Mouse (Mus musculus) 3T3-L1 (cell line): ENCODE measurements at regions not wholly inside any gene's neighbourhood (a gene's known extent, or its start where the extent isn't known, plus 50 kb on each side); places are given as distances from the start of the nearest gene placed in this dataset.

Experiments used
- DNase-seq: peaks from one replicate; pipeline ENCODE4 v3.0.0-alpha.2; 2015; ENCODE audit warnings: low read depth, low spot score

- no peak for DNase-seq
Measured at GRCm38 (mm10) chr9:24942943-24943342, 146.3 kb upstream of the Gm10181 start.

GRCm38 (mm10) chr9:24943830-24944229 lies 145.4 kb upstream of the Gm10181 start:
- DNase-seq: peak; percentile 92

GRCm38 (mm10) chr9:24952516-24952915 lies 136.7 kb upstream of the Gm10181 start:
- DNase-seq: no peak

GRCm38 (mm10) chr9:24955641-24956040 lies 133.6 kb upstream of the Gm10181 start:
- no peak for DNase-seq

- DNase-seq: no peak
Measured at GRCm38 (mm10) chr9:24956566-24956965, 132.7 kb upstream of the Gm10181 start.

GRCm38 (mm10) chr9:24963290-24963689 lies 125.9 kb upstream of the Gm10181 start:
- DNase-seq: no peak

GRCm38 (mm10) chr9:24967571-24967970 lies 121.7 kb upstream of the Gm10181 start:
- no peak for DNase-seq

- no peak for DNase-seq
Measured at GRCm38 (mm10) chr9:24974021-24974741, 115.0 kb upstream of the Gm10181 start.

- DNase-seq: peak; percentile 8
Measured at GRCm38 (mm10) chr9:24982796-24983195, 106.4 kb upstream of the Gm10181 start.

GRCm38 (mm10) chr9:24994491-24994890 lies 94.7 kb upstream of the Gm10181 start:
- no peak for DNase-seq

GRCm38 (mm10) chr9:25021095-25021691 lies 68.0 kb upstream of the Gm10181 start:
- DNase-seq: no peak

- DNase-seq: peak; percentile 33
Measured at GRCm38 (mm10) chr9:25022439-25022838, 66.8 kb upstream of the Gm10181 start.

- no peak for DNase-seq
Measured at GRCm38 (mm10) chr9:25024486-25024885, 64.7 kb upstream of the Gm10181 start.

- DNase-seq: peak; percentile 81
Measured at GRCm38 (mm10) chr9:25027581-25027980, 61.6 kb upstream of the Gm10181 start.

GRCm38 (mm10) chr9:25028305-25028704 lies 60.9 kb upstream of the Gm10181 start:
- no peak for DNase-seq

- DNase-seq: no peak
Measured at GRCm38 (mm10) chr9:25031466-25031865, 57.8 kb upstream of the Gm10181 start.
